Mouse (Mus musculus) inflammation-experienced regulatory T-cells (primary cell): ENCODE results near the gene Wrap73. TPM values are rescaled to one million over a fixed set of nuclear protein-coding genes. Genes with fewer than 3 reads are reported as not detected.

ENCODE experiments used
- polyA plus RNA-seq, 2 experiments: library from polyadenylated mRNA; unstranded; fragments of 100-300 nt; shearing (Covaris generic); gene quantifications; one replicate each; pipeline ENCODE4 v1.2.1; 2017

Wrap73 gene
- polyA plus RNA-seq: 10 to 100 TPM; 36.6 to 47.4 TPM

DNA sequence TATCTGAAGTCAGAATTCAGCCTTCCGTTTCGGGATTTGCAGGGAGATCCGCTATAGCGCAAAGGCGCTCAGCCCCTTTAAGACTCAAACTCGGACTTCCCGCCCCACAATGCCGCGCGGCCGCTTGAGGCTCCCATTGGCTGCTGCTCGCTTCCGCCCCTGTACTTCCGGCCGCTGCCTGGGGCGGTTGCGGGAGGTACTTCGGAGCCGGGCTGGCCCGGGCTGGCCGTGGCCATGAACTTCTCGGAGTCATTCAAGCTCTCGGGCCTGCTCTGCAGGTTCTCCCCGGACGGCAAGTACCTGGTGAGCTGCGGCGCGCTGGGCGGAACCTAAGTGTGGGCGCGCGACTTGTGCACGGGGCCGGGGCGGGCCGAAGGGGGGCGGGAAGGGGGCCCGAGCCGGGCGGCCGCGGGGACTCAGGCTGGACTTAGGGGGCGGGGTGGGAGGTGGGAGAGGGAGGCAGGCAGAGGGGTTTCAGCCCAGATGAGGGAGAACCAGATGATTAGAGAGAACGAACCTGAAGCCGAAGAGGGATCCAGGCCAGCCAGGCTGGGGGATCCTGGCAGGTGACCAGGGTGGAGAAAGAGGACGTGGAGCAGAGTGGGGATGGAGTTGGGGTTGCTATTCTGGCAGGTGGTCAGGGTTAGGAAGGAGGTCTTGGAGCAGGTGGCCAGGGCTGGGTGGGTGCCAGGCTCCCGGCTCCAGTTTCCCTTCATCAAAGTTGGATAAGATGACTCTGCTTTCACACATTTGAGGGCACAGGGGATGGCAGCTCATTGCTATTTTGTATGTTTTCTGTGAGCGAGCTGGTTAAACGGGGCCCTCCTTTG is at the start of gene Wrap73:
TSS of gene Wrap73 (plus strand) at position 162 of the 830 bp plus-strand sequence.

DNA sequence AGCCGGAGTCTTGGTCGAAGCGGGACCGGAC is 2.2 kb upstream of the Wrap73 start, which contains the start of gene Trp73:
TSS of gene Trp73 (minus strand) at position 27 of the 31 bp plus-strand sequence.

DNA sequence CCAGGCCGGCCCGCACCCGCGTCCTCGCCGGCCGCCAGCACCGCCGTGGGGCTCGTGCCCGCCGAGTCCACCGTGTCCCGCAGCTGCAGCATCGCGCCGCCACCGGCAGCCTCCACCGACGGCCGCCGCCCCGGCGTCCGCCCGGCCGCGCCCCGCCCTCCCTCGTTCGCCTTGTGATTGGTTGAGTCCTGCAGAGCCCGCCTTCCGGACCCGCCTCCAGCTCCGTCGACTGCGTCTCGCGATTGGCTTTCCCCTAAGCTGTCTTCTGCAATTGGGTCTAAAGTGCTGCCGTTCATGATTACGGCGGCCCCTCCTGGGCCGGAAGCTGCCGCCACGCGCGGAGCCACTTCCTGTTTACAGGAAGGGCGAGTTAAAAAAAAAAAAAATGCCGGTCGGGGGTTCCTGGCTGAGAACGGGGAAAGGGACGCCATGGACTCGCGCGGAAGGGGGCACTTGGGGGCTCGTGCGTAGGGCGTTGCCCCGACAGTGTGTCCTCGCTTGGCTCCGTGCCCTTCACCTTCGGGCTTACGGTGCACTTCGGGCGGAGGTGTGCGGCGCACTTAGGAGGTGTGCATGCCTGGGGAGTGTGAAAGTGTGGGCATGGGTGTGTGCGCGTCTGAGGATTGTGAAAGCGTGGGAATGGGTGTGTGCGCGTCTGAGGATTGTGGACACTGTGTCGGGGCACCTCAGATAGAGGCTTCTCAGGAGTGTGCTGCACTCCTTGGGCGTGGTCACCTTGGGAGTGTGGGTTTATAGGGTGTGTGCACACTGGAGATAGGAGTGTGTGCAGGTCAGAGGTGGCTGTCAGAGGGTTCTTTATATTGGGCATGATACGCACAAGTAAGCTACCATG is 18.6 kb downstream of the Wrap73 start, which contains the start of gene Tprgl:
TSS of gene Tprgl (minus strand) at position 129 of the 853 bp plus-strand sequence.

DNA sequence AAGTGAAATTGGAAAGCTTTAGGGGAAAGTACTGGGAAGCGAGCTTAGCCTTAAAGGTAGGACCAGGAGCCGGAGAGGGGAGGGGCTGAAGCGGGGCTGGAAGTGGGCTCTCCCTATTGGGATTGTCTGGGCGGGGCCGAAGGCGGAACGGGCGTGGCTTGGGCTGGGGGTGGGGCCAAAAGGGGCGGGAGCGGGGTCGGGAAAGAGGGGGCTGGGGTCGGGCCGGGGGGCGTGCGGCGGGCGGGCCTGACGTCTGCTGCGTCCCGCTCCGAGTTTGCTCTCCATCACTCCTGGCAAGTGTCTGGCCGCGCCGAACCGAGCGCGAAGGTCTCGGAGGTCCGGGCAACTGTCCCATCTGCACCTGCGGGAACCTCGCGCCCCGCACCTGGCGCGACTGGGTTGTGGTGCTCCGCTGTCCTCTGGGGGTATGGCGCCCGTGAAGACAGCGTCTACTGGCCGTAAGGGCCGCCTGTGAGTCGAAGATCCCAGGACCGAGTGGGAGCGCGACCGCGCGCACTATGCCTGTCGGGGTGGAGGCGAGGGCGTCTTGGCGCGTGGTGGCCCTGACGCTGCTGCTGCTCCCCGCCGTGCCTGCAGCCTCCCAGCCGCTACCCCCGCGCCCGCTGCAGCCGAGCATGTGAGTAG is 28.5 kb downstream of the Wrap73 start, which contains the start of gene Megf6:
TSS of gene Megf6 (plus strand) at position 225 of the 645 bp plus-strand sequence.

Other genes starting within 250 kb of the Wrap73 start
- gene A430005L14Rik, start 185.1 kb upstream of the Wrap73 start, polyA plus RNA-seq: 10 to 100 TPM; 64.3 to 70.3 TPM
- gene Dffb, start 167.2 kb upstream of the Wrap73 start, polyA plus RNA-seq: 10 to 100 TPM; 13.8 to 25.9 TPM
- 10 to 100 TPM in 1 of 2 experiments, 1 to 10 TPM in 1; 7.2 to 13.4 TPM for gene Cep104, start 167.2 kb upstream of the Wrap73 start, polyA plus RNA-seq
- 10 to 100 TPM; 56.5 to 66.0 TPM for gene Lrrc47, start 130.6 kb upstream of the Wrap73 start, polyA plus RNA-seq
- gene Smim1, start 116.1 kb upstream of the Wrap73 start, polyA plus RNA-seq: 1 to 10 TPM in 1 of 2 experiments, under 1 TPM in 1; 0.80 to 1.7 TPM
- gene Ccdc27, start 99.7 kb upstream of the Wrap73 start, polyA plus RNA-seq: not detected
- gene Trp73, start 2.2 kb upstream of the Wrap73 start, polyA plus RNA-seq: under 1 TPM; 0.36 to 0.37 TPM
- 100 to 1,000 TPM; 307 to 368 TPM for gene Tprgl, start 18.3 kb downstream of the Wrap73 start, polyA plus RNA-seq
- gene Megf6, start 28.4 kb downstream of the Wrap73 start, polyA plus RNA-seq: 1 to 10 TPM in 1 of 2 experiments, under 1 TPM in 1; 0.65 to 6.3 TPM
- gene Arhgef16, start 159.3 kb downstream of the Wrap73 start, polyA plus RNA-seq: 1 to 10 TPM in 1 of 2 experiments, under 1 TPM in 1; 0.80 to 2.2 TPM
- gene B230104I21Rik, start 193.8 kb downstream of the Wrap73 start, polyA plus RNA-seq: not detected